Mouse (Mus musculus) liver, embryonic 14.5 days (tissue): Measurements from ENCODE around the gene Ptprd.

Experiments
- CTCF ChIP-seq: IDR thresholded peaks from 2 replicates; pipeline ENCODE4 v1.5.1; 2016; ENCODE audit warnings: antibody characterized with exemption, low read depth, control low read depth
- EP300 ChIP-seq: IDR thresholded peaks from 2 replicates; pipeline ENCODE4 v1.6.1; 2016; ENCODE audit warnings: antibody characterized with exemption, low read depth

- TF ChIP-seq EP300 = no peak
- no peak for TF ChIP-seq CTCF
Observed at GRCm38 (mm10) chr4:75965810-75966209, 2246.0 kb downstream of the Ptprd start.
